ENCODE assay signal across 24 mouse cellular contexts in genomic region chr12:80118588-80118987, GRCm38 (mm10). TPM values are rescaled to one million over a fixed set of nuclear protein-coding genes. Genes with fewer than 3 reads are reported as not detected.
A peak's percentile ranks its signal among the peaks of the same experiment; 100 is the strongest.
DNase-seq lines count a peak whose midpoint lies in the region; ATAC-seq and TF ChIP-seq lines count a peak whose summit lies in the region.
"Had no signal": no experiment of that assay in that cellular context is flagged by ENCODE, and none has a peak within 500 bp of the region (broad histone marks: within the 10 kb centered on the region; RNA-seq: fewer than 3 reads in every experiment).

No protein-coding gene starts in this region.

- no peak for TF ChIP-seq POLR2A in lung, adult 2 months (IDR thresholded peaks at IDR 0.05; ENCODE audit: borderline replicate concordance, extremely low read depth, low read depth, low read length)

- H3K9me3 ChIP-seq in intestine, postnatal 0 days (ENCODE audit: control insufficient read depth) = no peaks in the 10 kb centered on the region
- no peaks in the 10 kb centered on the region for H3K9me3 ChIP-seq in intestine, embryonic 16.5 days (ENCODE audit: control insufficient read depth, low read length)
- no peaks in the 10 kb centered on the region; the same call in 1 of the 2 replicates for H3K9me3 ChIP-seq in kidney, postnatal 0 days (replicated peaks; ENCODE audit: low read length)
- H3K9me3 ChIP-seq: forebrain, embryonic 12.5 days; hindbrain, embryonic 10.5 days; hindbrain, embryonic 15.5 days; limb, embryonic 13.5 days; midbrain, embryonic 15.5 days had no signal

- no peak overlapping the region for H3K9ac ChIP-seq in intestine, postnatal 0 days (ENCODE audit: low read depth, low read length)
- H3K9ac ChIP-seq in intestine, embryonic 16.5 days (ENCODE audit: low read depth, low read length) = no peak overlapping the region
- H3K9ac ChIP-seq in kidney, postnatal 0 days (ENCODE audit: low read depth, low read length) = no peak overlapping the region
- H3K9ac ChIP-seq: forebrain, embryonic 12.5 days; forebrain, postnatal 0 days; hindbrain, embryonic 15.5 days; limb, embryonic 13.5 days; liver, embryonic 14.5 days; midbrain, embryonic 15.5 days had no signal

- H3K27me3 ChIP-seq in intestine, postnatal 0 days (replicated peaks; ENCODE audit: control insufficient read depth, insufficient read depth, low read length) = no peaks in the 10 kb centered on the region
- H3K27me3 ChIP-seq in intestine, embryonic 16.5 days (replicated peaks; ENCODE audit: control insufficient read depth, insufficient read depth, low read length) = no peaks in the 10 kb centered on the region
- no peaks in the 10 kb centered on the region for H3K27me3 ChIP-seq in kidney, postnatal 0 days (ENCODE audit: insufficient read depth, low read length)
- H3K27me3 ChIP-seq: hindbrain, embryonic 15.5 days; limb, embryonic 13.5 days had no signal

- H3K4me3 ChIP-seq in intestine, postnatal 0 days (ENCODE audit: low read depth, low read length) = no peak overlapping the region
- no peak overlapping the region for H3K4me3 ChIP-seq in intestine, embryonic 16.5 days (ENCODE audit: low read length)
- H3K4me3 ChIP-seq in kidney, postnatal 0 days (replicated peaks; ENCODE audit: low read depth, low read length) = no peak overlapping the region
- no peak overlapping the region for H3K4me3 ChIP-seq in lung, adult 2 months (replicated peaks; ENCODE audit: extremely low read depth, low read depth, low read length)
- H3K4me3 ChIP-seq: forebrain, embryonic 12.5 days; hindbrain, embryonic 10.5 days; hindbrain, embryonic 15.5 days; limb, embryonic 13.5 days; midbrain, embryonic 10.5 days; midbrain, embryonic 15.5 days had no signal

- no peak overlapping the region for H3K4me2 ChIP-seq in intestine, postnatal 0 days (replicated peaks; ENCODE audit: low read depth)
- no peak overlapping the region for H3K4me2 ChIP-seq in intestine, embryonic 16.5 days (ENCODE audit: low read depth, low read length)
- H3K4me2 ChIP-seq in kidney, postnatal 0 days (ENCODE audit: low read length) = no peak overlapping the region
- H3K4me2 ChIP-seq: forebrain, embryonic 12.5 days; hindbrain, embryonic 15.5 days; limb, embryonic 13.5 days; midbrain, embryonic 15.5 days had no signal

- peaks cover 10% of the 10 kb centered on the region for H3K36me3 ChIP-seq in intestine, postnatal 0 days (ENCODE audit: control insufficient read depth, insufficient read depth)
- peaks cover 3% of the 10 kb centered on the region; the same call in 1 of the 2 replicates for H3K36me3 ChIP-seq in intestine, embryonic 16.5 days (ENCODE audit: control insufficient read depth, insufficient read depth, low read length)
- H3K36me3 ChIP-seq in kidney, postnatal 0 days (ENCODE audit: insufficient read depth, low read length) = peaks cover 7% of the 10 kb centered on the region
- H3K36me3 ChIP-seq: midbrain, embryonic 15.5 days had no signal

- H3K27ac ChIP-seq in intestine, postnatal 0 days (ENCODE audit: low read depth, low read length) = 0 out of 2 replicates have a peak overlapping the region, but pooled peaks have one; percentile 15
- H3K27ac ChIP-seq in intestine, embryonic 16.5 days (ENCODE audit: low read length) = no peak overlapping the region
- peak overlapping the region; percentile 37; the same call in 1 of the 2 replicates for H3K27ac ChIP-seq in kidney, postnatal 0 days
- H3K27ac ChIP-seq: forebrain, embryonic 12.5 days; hindbrain, embryonic 10.5 days; hindbrain, embryonic 15.5 days; limb, embryonic 13.5 days; liver, embryonic 14.5 days; midbrain, embryonic 10.5 days; midbrain, embryonic 15.5 days had no signal

- no peak for ATAC-seq in intestine, postnatal 0 days
- no peak for ATAC-seq in intestine, embryonic 16.5 days
- no peak for ATAC-seq in kidney, postnatal 0 days (replicated peaks; ENCODE audit: low FRiP score, low read depth)
- ATAC-seq: CD4-positive, CD25-positive, alpha-beta regulatory T cell, adult 4 months; forebrain, postnatal 0 days; midbrain, embryonic 15.5 days had no signal

- 87% methylated on average over 1 of the region's 1 CpGs for WGBS in intestine, postnatal 0 days
- WGBS in intestine, embryonic 16.5 days = 86% methylated on average over 1 of the region's 1 CpGs
- WGBS in kidney, postnatal 0 days = 32% methylated on average over 1 of the region's 1 CpGs
- 69% methylated on average over 1 of the region's 1 CpGs for WGBS in lung, adult 2 months

- peaks cover 8% of the 10 kb centered on the region for H3K4me1 ChIP-seq in intestine, postnatal 0 days (replicated peaks; ENCODE audit: control insufficient read depth, insufficient read depth, low read length)
- peaks cover 34% of the 10 kb centered on the region for H3K4me1 ChIP-seq in intestine, embryonic 16.5 days (ENCODE audit: control insufficient read depth, insufficient read depth, low read length)
- peaks cover 18% of the 10 kb centered on the region for H3K4me1 ChIP-seq in kidney, postnatal 0 days (replicated peaks; ENCODE audit: insufficient read depth, low read length)
- H3K4me1 ChIP-seq in lung, adult 2 months (ENCODE audit: control insufficient read depth, insufficient read depth, low read length) = peaks cover 16% of the 10 kb centered on the region

- TF ChIP-seq CTCF in intestine, postnatal 0 days (IDR thresholded peaks at IDR 0.05; ENCODE audit: low read depth) = no peak
- no peak for TF ChIP-seq CTCF in kidney, postnatal 0 days (IDR thresholded peaks at IDR 0.05; ENCODE audit: low read depth)
- TF ChIP-seq CTCF in lung, adult 2 months (IDR thresholded peaks at IDR 0.05; ENCODE audit: insufficient read depth, low read length) = no peak

- DNase-seq in kidney, postnatal 0 days (ENCODE audit: low spot score) = peak; percentile 64
- no peak for DNase-seq in kidney, adult 11 months
- peak; percentile 47 for DNase-seq in lung, postnatal 10 days
- DNase-seq in lung, adult 2 months = no peak
- peak; percentile 37 for DNase-seq in naive thymus-derived CD4-positive, alpha-beta T cell, adult 2 months (ENCODE audit: low read depth)
- DNase-seq in urinary bladder, postnatal 14 days (ENCODE audit: low spot score) = no peak
- DNase-seq: adrenal gland, postnatal 36 days; cerebellum, adult 2 months; cerebellum, postnatal 14 days; forebrain, postnatal 0 days; heart, postnatal 14 days; kidney, postnatal 36 days; right cerebral cortex, postnatal 25 days; spleen, adult 18-20 months had no signal

RNA-seq across cellular contexts. Expression of gene Zfp36l1, which starts 5.8 kb away (rescaled TPM):
- polyA plus RNA-seq in intestine, postnatal 0 days (2015; fragmentation: Nextera tagmentation; extraction: Ambion mirVana) = 77.9 and 80.7 TPM in 2 replicates
- polyA plus RNA-seq in intestine, embryonic 16.5 days (2015; fragmentation: Nextera tagmentation; extraction: Ambion mirVana) = 79.7 and 89.1 TPM in 2 replicates
- polyA plus RNA-seq in kidney, postnatal 0 days (2015; fragmentation: Nextera tagmentation; extraction: Ambion mirVana) = 141 and 160 TPM in 2 replicates
- polyA plus RNA-seq in lung, adult 2 months (2012; rRNA removed) = 261 and 286 TPM in 2 replicates

Comparison
In these comparisons a context has a peak if more than half of its experiments do, and no peak if none do; other contexts are left out.
1. DNase-seq: peak in kidney, postnatal 0 days (single experiment), lung, postnatal 10 days (single experiment) and naive thymus-derived CD4-positive, alpha-beta T cell, adult 2 months (single experiment); none in kidney, adult 11 months (single experiment), lung, adult 2 months (single experiment) and urinary bladder, postnatal 14 days (single experiment).